Mouse (Mus musculus) kidney, adult 10 weeks (tissue): ENCODE data around the gene Spi1. TPM values are rescaled to one million over a fixed set of nuclear protein-coding genes. Genes with fewer than 3 reads are reported as not detected.

Experiments
- polyA plus RNA-seq: library from polyadenylated mRNA; stranded (reverse); fragments of 350-450 nt; fragmentation: Illumina TruSeq; extraction: RNeasy Lipid Tissue Mini Kit (QIAGEN cat#74804); gene quantifications from one replicate; pipeline ENCODE4 v1.2.3, GENCODE M21; 2014; ENCODE audit warnings: low read depth, low replicate concordance

The Spi1 gene
- 1.9 TPM for polyA plus RNA-seq

DNA sequence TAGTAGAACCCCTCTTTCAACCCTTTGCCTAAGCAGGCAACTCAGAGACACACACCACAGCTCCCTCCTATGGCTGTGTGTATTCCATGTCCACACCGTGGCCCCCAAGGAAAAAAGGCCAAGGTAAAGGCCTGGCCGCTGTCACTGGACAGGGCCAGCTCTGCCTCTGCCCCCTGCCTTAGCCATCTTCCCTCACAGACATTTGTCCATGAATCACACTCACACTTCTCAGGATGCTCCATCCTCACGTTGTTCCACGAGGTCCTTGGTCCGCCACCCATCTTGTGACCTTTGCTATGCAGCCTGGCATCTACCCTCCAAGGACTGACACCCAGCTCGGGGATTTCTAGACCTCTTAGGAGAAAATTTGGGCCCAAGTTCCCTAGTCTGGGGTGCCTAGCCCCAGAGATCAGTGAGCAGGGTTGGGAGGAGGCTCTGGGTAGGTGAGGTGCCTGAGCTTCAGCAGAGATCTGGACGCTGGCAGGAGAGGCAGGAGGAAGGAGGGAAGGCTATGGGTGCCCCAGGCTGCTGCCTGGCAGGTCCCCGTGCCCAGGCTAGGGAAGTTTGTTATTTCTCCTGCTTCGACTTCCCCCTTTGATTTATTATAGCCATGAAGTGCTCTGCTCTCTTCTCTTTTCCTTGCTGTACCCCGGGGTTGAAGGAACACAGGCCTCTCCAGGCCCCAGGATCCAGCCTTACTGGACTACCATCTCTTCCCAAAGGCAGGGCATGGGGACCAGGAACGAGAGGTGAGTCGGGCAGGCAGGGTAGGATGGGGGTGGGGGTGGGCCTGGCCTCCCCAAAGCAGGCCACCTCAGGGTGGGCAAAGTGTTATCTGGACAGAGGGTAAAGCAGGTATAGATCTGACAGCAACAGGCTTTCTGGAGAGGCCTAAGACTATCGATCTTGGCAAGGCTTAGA lies at the start of gene Spi1:
TSS of gene Spi1 (plus strand) at position 616 of the 921 bp plus-strand sequence.

DNA sequence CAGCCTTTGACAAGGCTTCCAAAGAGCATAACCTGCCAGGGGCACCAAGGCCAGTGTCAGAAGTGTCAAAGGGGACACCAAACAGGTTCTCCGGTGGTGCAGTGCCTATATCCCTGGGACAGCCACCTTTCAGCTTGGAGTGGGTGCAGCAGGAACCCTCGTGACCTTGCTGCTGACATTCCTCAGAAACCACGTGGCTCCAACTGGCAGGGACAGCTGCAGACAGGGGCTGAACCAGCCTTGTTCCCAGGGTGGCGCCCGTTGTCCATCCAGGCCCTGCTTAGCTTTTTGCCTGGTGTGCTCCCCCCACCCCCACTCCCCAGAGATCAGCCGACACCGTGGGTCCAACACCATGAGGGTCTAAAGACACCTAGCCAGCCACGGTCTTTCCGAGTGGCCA lies 46.8 kb upstream of the Spi1 start, which contains the start of gene Rapsn:
TSS of gene Rapsn (plus strand) at position 236 of the 400 bp plus-strand sequence.

DNA sequence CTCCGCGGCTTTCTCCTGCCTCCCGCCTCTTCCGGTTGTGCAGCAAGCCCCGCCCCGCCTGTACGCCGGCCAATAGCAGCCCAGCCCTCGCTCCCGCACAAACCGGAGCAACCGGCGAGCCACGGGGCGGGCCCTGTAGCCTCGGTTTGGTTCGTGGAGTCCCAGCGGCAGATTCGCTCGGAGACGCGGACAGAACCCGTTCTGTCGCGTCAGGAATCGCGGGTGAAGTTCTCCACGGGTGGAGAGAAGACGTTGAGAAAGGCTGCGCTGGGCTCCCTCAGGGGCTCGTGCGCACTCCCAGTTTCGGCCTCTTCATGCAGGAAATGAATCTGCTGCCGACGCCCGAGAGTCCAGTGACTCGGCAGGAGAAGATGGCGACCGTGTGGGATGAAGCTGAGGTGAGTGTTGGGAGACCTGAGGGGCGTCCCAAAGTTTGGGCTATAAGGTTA lies 28.2 kb upstream of the Spi1 start, which contains the start of gene Psmc3:
TSS of gene Psmc3 (plus strand) at position 76 of the 449 bp plus-strand sequence.

GRCm38 (mm10) chr2:91070076-91070800 lies 12.0 kb upstream of the Spi1 start, which contains the start of gene Slc39a13:
Gene Slc39a13 (minus strand): TSS chr2:91070417.

GRCm38 (mm10) chr2:91117585-91118275 lies 35.5 kb downstream of the Spi1 start, which contains the start of gene Mybpc3:
Gene Mybpc3 (plus strand): TSS chr2:91118144.

Other genes with a start within 250 kb of the Spi1 start
- gene Mtch2, start 235.2 kb upstream of the Spi1 start, polyA plus RNA-seq = 626 TPM
- gene C1qtnf4, start 196.5 kb upstream of the Spi1 start, polyA plus RNA-seq = not detected
- 12.0 TPM for gene Kbtbd4, start 177.7 kb upstream of the Spi1 start, polyA plus RNA-seq
- 335 TPM for gene Ndufs3, start 177.6 kb upstream of the Spi1 start, polyA plus RNA-seq
- gene Celf1, start 142.0 kb upstream of the Spi1 start, polyA plus RNA-seq = 76.2 TPM
- not detected for gene Rapsn, start 46.8 kb upstream of the Spi1 start, polyA plus RNA-seq
- 173 TPM for gene Psmc3, start 28.4 kb upstream of the Spi1 start, polyA plus RNA-seq
- 4.7 TPM for gene Slc39a13, start 12.0 kb upstream of the Spi1 start, polyA plus RNA-seq
- not detected for gene Mybpc3, start 35.8 kb downstream of the Spi1 start, polyA plus RNA-seq
- gene Madd, start 101.4 kb downstream of the Spi1 start, polyA plus RNA-seq = 1.9 TPM
- gene Nr1h3, start 120.4 kb downstream of the Spi1 start, polyA plus RNA-seq = 1.1 TPM
- 30.4 TPM for gene Acp2, start 120.5 kb downstream of the Spi1 start, polyA plus RNA-seq
- gene Ddb2, start 154.6 kb downstream of the Spi1 start, polyA plus RNA-seq = 12.4 TPM
- 0.77 TPM for gene Pacsin3, start 173.6 kb downstream of the Spi1 start, polyA plus RNA-seq
- 9.7 TPM for gene Arfgap2, start 182.6 kb downstream of the Spi1 start, polyA plus RNA-seq